Mouse (Mus musculus): ENCODE measurements around the gene Emc1. TPM values are rescaled to one million over a fixed set of nuclear protein-coding genes. Genes with fewer than 3 reads are reported as not detected.

The Emc1 gene
- polyA plus RNA-seq, 1 experiment from 2014 or later = 14.1 TPM

GRCm38 (mm10) chr4:139423270-139423669 is 70.9 kb downstream of the Emc1 start:
- no peak for ATAC-seq (ENCODE audit: low read depth)
- Histone ChIP-seq H3K27me3 (replicated peaks; ENCODE audit: control insufficient read depth, insufficient read depth, low read length) (no peaks in the 10 kb centered on the region), H3K36me3 (ENCODE audit: control insufficient read depth, insufficient read depth, low read length) (peaks cover 100% of the 10 kb centered on the region), H3K27ac (replicated peaks; ENCODE audit: low read depth, low read length) (no peak overlapping the region), H3K4me2 (ENCODE audit: low read depth, low read length) (no peak overlapping the region), H3K4me3 (ENCODE audit: low read depth, low read length) (no peak overlapping the region), H3K9ac (ENCODE audit: low read depth, low read length) (no peak overlapping the region), H3K4me1 (ENCODE audit: control insufficient read depth, insufficient read depth, low read length) (no peaks in the 10 kb centered on the region), H3K9me3 (ENCODE audit: control insufficient read depth, low read length) (no peaks in the 10 kb centered on the region)
- DNase-seq (ENCODE audit: low spot score) = no peak
- 78% methylated on average over 2 of the region's 2 CpGs for WGBS

Small RNAs within 50 kb of the gene (microRNA-seq; reads per million reads assigned to microRNA genes)
- gene Gm24245 (ENCODE audit: borderline number of aligned reads) = 0.50 reads per million
- not detected for gene Gm25732 (ENCODE audit: borderline number of aligned reads)

Other genes starting within 250 kb of the Emc1 start
- gene Minos1, start 221.5 kb upstream of the Emc1 start, polyA plus RNA-seq (2014; fragmentation: Nextera tagmentation; extraction: Ambion mirVana) = 468 and 555 TPM in 2 replicates
- 293 and 299 TPM in 2 replicates for gene Capzb, start 159.7 kb upstream of the Emc1 start, polyA plus RNA-seq (2014; fragmentation: Nextera tagmentation; extraction: Ambion mirVana)
- gene Pqlc2, start 41.9 kb upstream of the Emc1 start, polyA plus RNA-seq (2014; fragmentation: Nextera tagmentation; extraction: Ambion mirVana) = 10.9 and 12.3 TPM in 2 replicates
- 68.6 and 78.9 TPM in 2 replicates for gene Akr7a5, start 41.8 kb upstream of the Emc1 start, polyA plus RNA-seq (2014; fragmentation: Nextera tagmentation; extraction: Ambion mirVana)
- 92.5 and 99.5 TPM in 2 replicates for gene Mrto4, start within 50 bp of the Emc1 start, polyA plus RNA-seq (2014; fragmentation: Nextera tagmentation; extraction: Ambion mirVana)
- gene Ubr4, start within 50 bp of the Emc1 start, polyA plus RNA-seq (2014; fragmentation: Nextera tagmentation; extraction: Ambion mirVana) = 72.4 and 77.5 TPM in 2 replicates
- gene Iffo2, start 178.0 kb downstream of the Emc1 start, polyA plus RNA-seq (2014; fragmentation: Nextera tagmentation; extraction: Ambion mirVana) = 4.8 and 5.8 TPM in 2 replicates

Data from embryonic facial prominence, embryonic 14.5 days (tissue).